Mouse (Mus musculus) small intestine, adult 2 months (tissue): ENCODE data around the gene Ppm1l. TPM values are rescaled to one million over a fixed set of nuclear protein-coding genes. Genes with fewer than 3 reads are reported as not detected.

Experiments
- H3K27ac ChIP-seq: fragments of 200-500 bp; 2 replicates; pipeline ENCODE4 v1.5.1; 2012; ENCODE audit warnings: low read depth, low read length, control low read depth, inconsistent platforms; ENCODE audit not compliant: insufficient read depth
- H3K27me3 ChIP-seq: fragments of 200-500 bp; 2 replicates; pipeline ENCODE4 v1.6.1; 2012; ENCODE audit warnings: mild to moderate bottlenecking, moderate library complexity, low read length, inconsistent platforms; ENCODE audit not compliant: control insufficient read depth, insufficient read depth
- H3K36me3 ChIP-seq: fragments of 200-500 bp; 2 replicates; pipeline ENCODE4 v1.6.1; 2012; ENCODE audit warnings: mild to moderate bottlenecking, low read length, control low read depth, inconsistent platforms; ENCODE audit not compliant: control insufficient read depth, insufficient read depth
- H3K4me1 ChIP-seq: fragments of 200-500 bp; 2 replicates; pipeline ENCODE4 v1.6.1; 2012; ENCODE audit warnings: low read length, inconsistent platforms, mixed read lengths; ENCODE audit not compliant: control insufficient read depth, insufficient read depth, insufficient read length
- H3K4me3 ChIP-seq: fragments of 200-500 bp; 2 replicates; pipeline ENCODE4 v1.5.1; 2012; ENCODE audit warnings: low read depth, mild to moderate bottlenecking, control low read depth, inconsistent platforms, low read length, moderate library complexity
- CTCF ChIP-seq: fragments of 200-500 bp; IDR thresholded peaks from 2 replicates; pipeline ENCODE4 v1.5.1; 2012; ENCODE audit warnings: low read depth, mild to moderate bottlenecking, control low read depth, inconsistent platforms, low read length, moderate library complexity, mixed read lengths; ENCODE audit not compliant: insufficient replicate concordance, insufficient read length; ENCODE audit errors: extremely low read depth
- POLR2A ChIP-seq: fragments of 200-500 bp; IDR thresholded peaks from 2 replicates; pipeline ENCODE4 v1.6.1; 2012; ENCODE audit warnings: low read depth, mild to moderate bottlenecking, control low read depth, inconsistent platforms, low read length, moderate library complexity
- WGBS: fragments of 180-500 bp; shearing (Covaris S2); methylation state at CpG from one replicate; pipeline ENCODE4 v1.1.7; 2018; 5-methylcytosine and 5-hydroxymethylcytosine counted together
- polyA plus RNA-seq: library from polyadenylated mRNA; depleted of rRNA; stranded (reverse); fragments of >200 nt; gene quantifications from 2 replicates; pipeline ENCODE4 v1.2.3, GENCODE M21; 2012

The Ppm1l gene
- polyA plus RNA-seq, 1 experiment: 1.1 TPM

- TF ChIP-seq POLR2A (no peak), CTCF (no peak)
- Histone ChIP-seq H3K27me3 (no peaks in the 10 kb centered on the region), H3K36me3 (no peaks in the 10 kb centered on the region), H3K4me3 (no peak overlapping the region), H3K4me1 (no peaks in the 10 kb centered on the region), H3K27ac (no peak overlapping the region)
- WGBS: 60% methylated on average over 3 of the region's 3 CpGs
These were observed 173.0 kb downstream of the Ppm1l start for GRCm38 (mm10) chr3:69489669-69490068.

GRCm38 (mm10) chr3:69490981-69491681 lies 174.5 kb downstream of the Ppm1l start:
- Histone ChIP-seq H3K36me3 (no peaks in the 10 kb centered on the region), H3K4me1 (no peaks in the 10 kb centered on the region), H3K4me3 (no peak overlapping the region), H3K27me3 (no peaks in the 10 kb centered on the region), H3K27ac (no peak overlapping the region)
- no peak for TF ChIP-seq POLR2A
- no peak for TF ChIP-seq CTCF
- WGBS: 76% methylated on average over 6 of the region's 6 CpGs

- Histone ChIP-seq H3K36me3 (no peaks in the 10 kb centered on the region), H3K4me1 (no peaks in the 10 kb centered on the region), H3K27ac (no peak overlapping the region), H3K27me3 (no peaks in the 10 kb centered on the region), H3K4me3 (no peak overlapping the region)
- TF ChIP-seq CTCF: no peak
- TF ChIP-seq POLR2A: no peak
- WGBS: 73% methylated on average over 4 of the region's 4 CpGs
These were observed 177.8 kb downstream of the Ppm1l start for GRCm38 (mm10) chr3:69494233-69495010.

- Histone ChIP-seq H3K36me3 (no peaks in the 10 kb centered on the region), H3K4me1 (0 out of 2 replicates have a peak, but pooled peaks cover 2% of the 10 kb centered on the region), H3K27ac (no peak overlapping the region), H3K4me3 (no peak overlapping the region), H3K27me3 (no peaks in the 10 kb centered on the region)
- WGBS: 81% methylated on average over 3 of the region's 3 CpGs
- TF ChIP-seq POLR2A (no peak), CTCF (no peak)
These were observed 180.5 kb downstream of the Ppm1l start for GRCm38 (mm10) chr3:69497178-69497577.

- no peak for TF ChIP-seq CTCF
- no peak for TF ChIP-seq POLR2A
- H3K36me3 ChIP-seq: no peaks in the 10 kb centered on the region
- WGBS: 63% methylated on average over 6 of the region's 6 CpGs
- H3K4me1 ChIP-seq: 0 out of 2 replicates have a peak, but pooled peaks cover 2% of the 10 kb centered on the region
- no peak overlapping the region for H3K4me3 ChIP-seq
- no peaks in the 10 kb centered on the region for H3K27me3 ChIP-seq
- no peak overlapping the region for H3K27ac ChIP-seq
These were observed 185.3 kb downstream of the Ppm1l start for GRCm38 (mm10) chr3:69502009-69502408.

- Histone ChIP-seq H3K36me3 (no peaks in the 10 kb centered on the region), H3K4me1 (0 out of 2 replicates have a peak, but pooled peaks cover 2% of the 10 kb centered on the region), H3K4me3 (no peak overlapping the region), H3K27me3 (no peaks in the 10 kb centered on the region), H3K27ac (no peak overlapping the region)
- TF ChIP-seq CTCF (no peak), POLR2A (no peak)
- WGBS: 61% methylated on average over 4 of the region's 4 CpGs
These were observed 185.9 kb downstream of the Ppm1l start for GRCm38 (mm10) chr3:69502527-69502926.

- Histone ChIP-seq H3K27ac (no peak overlapping the region), H3K4me1 (0 out of 2 replicates have a peak, but pooled peaks cover 2% of the 10 kb centered on the region), H3K27me3 (no peaks in the 10 kb centered on the region), H3K36me3 (no peaks in the 10 kb centered on the region), H3K4me3 (no peak overlapping the region)
- WGBS: 46% methylated on average over 7 of the region's 7 CpGs
- TF ChIP-seq CTCF (no peak), POLR2A (no peak)
These were observed 188.4 kb downstream of the Ppm1l start for GRCm38 (mm10) chr3:69505090-69505489.
